Mouse (Mus musculus) mesoderm, embryonic 11.5 days (tissue): ENCODE measurements at regions not wholly inside any gene's neighbourhood (a gene's known extent, or its start where the extent isn't known, plus 50 kb on each side); places are given as distances from the start of the nearest gene placed in this dataset.

Source experiments
- DNase-seq: peaks from one replicate; pipeline ENCODE4 v3.0.0-alpha.2; 2012; ENCODE audit warnings: low read depth, low spot score

GRCm38 (mm10) chr9:82712769-82713733, 116.3 kb upstream of the Irak1bp1 start:
- DNase-seq = no peak

- DNase-seq = no peak
These were observed 100.7 kb upstream of the Irak1bp1 start for GRCm38 (mm10) chr9:82728652-82729051.

- no peak for DNase-seq
These were observed 99.7 kb upstream of the Irak1bp1 start for GRCm38 (mm10) chr9:82729646-82730045.

GRCm38 (mm10) chr9:82733024-82733585, 96.2 kb upstream of the Irak1bp1 start:
- DNase-seq = no peak

GRCm38 (mm10) chr9:82734959-82735358, 94.4 kb upstream of the Irak1bp1 start:
- no peak for DNase-seq

- no peak for DNase-seq
These were observed 69.4 kb upstream of the Irak1bp1 start for GRCm38 (mm10) chr9:82759979-82760378.

- no peak for DNase-seq
These were observed 68.5 kb upstream of the Irak1bp1 start for GRCm38 (mm10) chr9:82760682-82761468.

GRCm38 (mm10) chr9:82763651-82764050, 65.7 kb upstream of the Irak1bp1 start:
- DNase-seq = no peak
